Mouse (Mus musculus) limb, embryonic 12.5 days (tissue): Measurements from ENCODE around the gene Umad1. TPM values are rescaled to one million over a fixed set of nuclear protein-coding genes. Genes with fewer than 3 reads are reported as not detected.

Experiments
- ATAC-seq: fragments of 200-750 bp; cut with Nextera tagmentation; 2 replicates; pipeline ENCODE4 v1.8.0; 2017; ENCODE audit warnings: low read depth, moderate TSS enrichment; ENCODE audit not compliant: insufficient number of reproducible peaks, insufficient read depth, low FRiP score, low TSS enrichment
- H3K27ac ChIP-seq: fragments of 300-500 bp; sonication (generic); 2 replicates; pipeline ENCODE4 v1.5.1; 2016; ENCODE audit warnings: mild to moderate bottlenecking, moderate library complexity
- H3K27me3 ChIP-seq: fragments of 300-500 bp; sonication (generic); 2 replicates; pipeline ENCODE4 v1.6.1; 2016; ENCODE audit warnings: mild to moderate bottlenecking, moderate library complexity
- H3K36me3 ChIP-seq: fragments of 300-500 bp; sonication (generic); 2 replicates; pipeline ENCODE4 v1.6.1; 2016; ENCODE audit warnings: mild to moderate bottlenecking, moderate library complexity
- H3K4me1 ChIP-seq: fragments of 300-500 bp; sonication (generic); replicated peaks from 2 replicates; pipeline ENCODE4 v1.6.1; 2016
- H3K4me2 ChIP-seq: fragments of 300-500 bp; sonication (generic); 2 replicates; pipeline ENCODE4 v1.6.1; 2016; ENCODE audit warnings: mild to moderate bottlenecking, moderate library complexity
- H3K4me3 ChIP-seq: fragments of 300-500 bp; sonication (generic); replicated peaks from 2 replicates; pipeline ENCODE4 v1.5.1; 2016; ENCODE audit warnings: mild to moderate bottlenecking
- H3K9ac ChIP-seq: fragments of 300-500 bp; sonication (generic); replicated peaks from 2 replicates; pipeline ENCODE4 v1.6.1; 2016; ENCODE audit warnings: mild to moderate bottlenecking, moderate library complexity
- H3K9me3 ChIP-seq: fragments of 300-500 bp; sonication (generic); 2 replicates; pipeline ENCODE4 v1.6.1; 2016; ENCODE audit warnings: mild to moderate bottlenecking, moderate library complexity
- WGBS: fragments of 180-500 bp; shearing (Covaris S2); methylation state at CpG from one replicate; pipeline ENCODE4 v1.1.7; 2016; 5-methylcytosine and 5-hydroxymethylcytosine counted together
- polyA plus RNA-seq: library from polyadenylated mRNA; unstranded; fragments of >200 nt; fragmentation: Nextera tagmentation; extraction: Ambion mirVana; gene quantifications from 2 replicates; pipeline ENCODE4 v1.2.1, GENCODE M21; 2016

Umad1 gene
- polyA plus RNA-seq, 1 experiment from 2014 or later: 16.7 TPM

DNA sequence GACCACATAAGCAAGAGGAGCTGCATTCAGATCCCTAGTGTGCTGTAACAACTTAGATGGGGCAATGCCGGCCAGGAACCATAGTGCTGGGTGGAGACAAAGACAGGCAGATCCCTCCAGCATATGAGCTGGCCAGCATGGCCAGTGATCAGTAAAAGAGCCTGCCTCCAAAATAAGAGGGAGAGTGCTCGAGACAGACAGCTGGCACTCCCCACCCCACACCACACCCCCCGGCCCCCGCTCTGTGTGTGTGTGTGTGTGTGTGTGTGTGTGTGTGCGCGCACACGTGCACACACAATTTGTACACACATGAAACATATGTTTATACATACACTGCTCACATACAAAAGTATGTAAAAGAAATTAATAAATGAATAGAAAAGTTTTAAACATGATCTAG is 138.2 kb downstream of the Umad1 start:
- ATAC-seq: no peak
- no peaks in the 10 kb centered on the region for H3K9me3 ChIP-seq
- 0 out of 2 replicates have a peak, but pooled peaks cover 2% of the 10 kb centered on the region for H3K36me3 ChIP-seq
- H3K4me2 ChIP-seq: no peak overlapping the region
- no peak overlapping the region for H3K4me3 ChIP-seq
- WGBS: 86% methylated on average over 7 of the region's 7 CpGs
- no peaks in the 10 kb centered on the region for H3K27me3 ChIP-seq
- H3K4me1 ChIP-seq: no peaks in the 10 kb centered on the region
- no peak overlapping the region for H3K27ac ChIP-seq
- no peak overlapping the region for H3K9ac ChIP-seq

DNA sequence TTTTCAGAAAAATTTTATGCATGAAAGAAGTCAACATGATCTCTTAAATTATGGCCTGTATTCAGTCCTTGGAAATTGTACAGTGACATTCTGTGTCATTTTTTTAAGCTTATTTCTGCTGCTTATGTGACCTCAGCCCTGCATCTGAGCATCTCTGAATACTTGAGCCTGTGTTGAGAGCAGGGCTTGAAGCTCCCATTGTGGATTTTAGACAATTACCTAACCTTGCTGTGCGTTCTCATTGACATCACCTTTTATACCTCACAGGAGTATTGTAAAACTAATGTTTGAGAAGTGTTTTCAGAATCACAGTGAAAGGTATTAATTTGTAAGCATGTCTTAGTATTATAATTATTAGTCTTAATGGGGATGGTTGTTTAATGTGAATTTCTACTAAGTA is 140.6 kb downstream of the Umad1 start:
- no peaks in the 10 kb centered on the region for H3K9me3 ChIP-seq
- no peak overlapping the region for H3K4me2 ChIP-seq
- no peak for ATAC-seq
- no peaks in the 10 kb centered on the region for H3K4me1 ChIP-seq
- H3K27me3 ChIP-seq: no peaks in the 10 kb centered on the region
- H3K9ac ChIP-seq: no peak overlapping the region
- no peak overlapping the region for H3K27ac ChIP-seq
- H3K36me3 ChIP-seq: 0 out of 2 replicates have a peak, but pooled peaks cover 2% of the 10 kb centered on the region
- WGBS: 86% methylated on average over 1 of the region's 1 CpGs
- H3K4me3 ChIP-seq: no peak overlapping the region

DNA sequence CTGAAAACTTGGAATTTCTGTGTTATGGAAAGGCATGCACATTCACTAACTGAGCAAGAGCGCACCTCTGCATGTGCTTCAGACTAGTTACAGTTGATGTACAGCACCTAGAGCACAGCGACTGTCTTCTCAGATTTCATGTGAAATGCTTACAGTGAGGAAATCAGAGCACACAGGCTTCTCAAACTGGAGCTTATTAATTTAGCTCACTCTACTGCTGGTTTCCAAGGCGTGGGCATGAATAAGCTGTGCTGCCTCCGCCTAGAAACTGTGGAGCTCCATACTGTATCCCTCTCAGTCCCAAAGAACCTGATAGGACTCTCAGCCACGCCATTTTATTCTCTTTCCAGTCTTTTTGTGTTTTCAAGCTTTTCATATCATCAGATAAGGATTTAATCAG is 144.0 kb downstream of the Umad1 start:
- H3K27ac ChIP-seq: no peak overlapping the region
- no peaks in the 10 kb centered on the region for H3K9me3 ChIP-seq
- ATAC-seq: no peak
- H3K27me3 ChIP-seq: no peaks in the 10 kb centered on the region
- H3K4me2 ChIP-seq: no peak overlapping the region
- 84% methylated on average over 5 of the region's 5 CpGs for whole genome bisulfite sequencing
- no peaks in the 10 kb centered on the region for H3K4me1 ChIP-seq
- no peak overlapping the region for H3K4me3 ChIP-seq
- no peak overlapping the region for H3K9ac ChIP-seq
- H3K36me3 ChIP-seq: 0 out of 2 replicates have a peak, but pooled peaks cover 2% of the 10 kb centered on the region

DNA sequence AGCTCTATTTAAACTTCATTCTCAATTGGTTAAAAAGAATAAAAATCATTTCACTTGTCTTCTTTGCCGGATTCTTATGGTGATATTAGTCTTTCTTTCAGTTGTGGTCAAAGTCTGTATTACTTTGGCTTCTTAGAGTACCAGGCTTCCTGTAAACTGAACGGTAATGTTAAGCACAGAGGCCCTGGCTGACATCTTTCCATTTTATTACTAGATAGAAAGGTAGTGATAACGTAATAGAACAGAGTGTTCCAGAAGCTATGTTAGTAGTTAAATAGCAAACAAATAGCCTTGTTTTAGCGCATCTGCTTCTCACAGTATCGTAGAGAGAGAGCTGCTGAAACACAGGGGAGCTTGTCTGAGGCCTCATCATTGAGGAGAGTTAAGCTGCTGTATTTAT is 146.8 kb downstream of the Umad1 start:
- no peaks in the 10 kb centered on the region for H3K4me1 ChIP-seq
- H3K36me3 ChIP-seq: 0 out of 2 replicates have a peak, but pooled peaks cover 2% of the 10 kb centered on the region
- no peak overlapping the region for H3K4me2 ChIP-seq
- no peaks in the 10 kb centered on the region for H3K27me3 ChIP-seq
- H3K9ac ChIP-seq: no peak overlapping the region
- no peaks in the 10 kb centered on the region for H3K9me3 ChIP-seq
- H3K4me3 ChIP-seq: no peak overlapping the region
- ATAC-seq: no peak
- 90% methylated on average over 5 of the region's 5 CpGs for WGBS
- H3K27ac ChIP-seq: no peak overlapping the region

DNA sequence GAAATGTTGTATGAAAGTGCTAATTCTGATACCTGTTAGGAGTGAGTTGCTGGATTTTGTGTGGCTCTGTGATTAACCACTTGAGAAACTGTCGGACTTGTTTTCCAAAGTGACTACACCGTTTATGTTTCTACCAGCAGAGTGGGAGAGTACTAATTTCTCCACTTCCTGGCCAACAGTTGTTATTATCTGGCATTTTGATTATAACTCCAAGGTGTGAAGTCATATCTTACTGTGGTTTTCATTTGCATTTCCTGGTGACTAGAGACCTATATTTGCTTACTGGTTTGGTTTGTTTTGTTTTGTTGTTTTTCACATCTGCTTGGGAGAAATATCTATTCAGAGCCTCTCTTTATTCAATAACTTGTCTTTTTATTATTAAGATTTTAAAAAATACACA is 149.2 kb downstream of the Umad1 start:
- Histone ChIP-seq H3K4me2 (no peak overlapping the region), H3K36me3 (no peaks in the 10 kb centered on the region), H3K27ac (no peak overlapping the region), H3K4me1 (no peaks in the 10 kb centered on the region), H3K27me3 (no peaks in the 10 kb centered on the region), H3K9me3 (no peaks in the 10 kb centered on the region), H3K9ac (no peak overlapping the region), H3K4me3 (no peak overlapping the region)
- ATAC-seq: no peak
- WGBS: 77% methylated on average over 2 of the region's 2 CpGs

DNA sequence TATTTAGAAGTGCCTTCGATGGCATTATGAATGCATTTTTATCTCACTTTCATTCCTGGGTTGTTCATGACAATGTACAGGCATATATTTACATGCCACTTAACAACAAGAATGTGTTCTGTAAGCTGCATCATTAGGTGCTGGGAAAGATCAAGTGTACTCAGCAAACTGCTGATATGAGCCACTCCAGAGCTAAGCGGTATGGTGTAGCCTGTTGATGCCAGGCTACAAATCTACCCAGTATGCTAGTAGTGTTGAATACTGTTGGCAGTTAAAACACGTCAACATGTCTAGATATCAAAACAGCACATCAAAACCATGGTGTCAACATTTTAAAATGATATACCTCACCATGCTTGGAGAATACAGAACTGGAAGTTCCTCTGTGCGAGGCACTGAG is 150.8 kb downstream of the Umad1 start:
- no peaks in the 10 kb centered on the region for H3K27me3 ChIP-seq
- no peak overlapping the region for H3K4me3 ChIP-seq
- H3K27ac ChIP-seq: no peak overlapping the region
- ATAC-seq: no peak
- no peak overlapping the region for H3K9ac ChIP-seq
- no peaks in the 10 kb centered on the region for H3K9me3 ChIP-seq
- H3K4me1 ChIP-seq: no peaks in the 10 kb centered on the region
- WGBS: 92% methylated on average over 4 of the region's 4 CpGs
- no peaks in the 10 kb centered on the region for H3K36me3 ChIP-seq
- no peak overlapping the region for H3K4me2 ChIP-seq

DNA sequence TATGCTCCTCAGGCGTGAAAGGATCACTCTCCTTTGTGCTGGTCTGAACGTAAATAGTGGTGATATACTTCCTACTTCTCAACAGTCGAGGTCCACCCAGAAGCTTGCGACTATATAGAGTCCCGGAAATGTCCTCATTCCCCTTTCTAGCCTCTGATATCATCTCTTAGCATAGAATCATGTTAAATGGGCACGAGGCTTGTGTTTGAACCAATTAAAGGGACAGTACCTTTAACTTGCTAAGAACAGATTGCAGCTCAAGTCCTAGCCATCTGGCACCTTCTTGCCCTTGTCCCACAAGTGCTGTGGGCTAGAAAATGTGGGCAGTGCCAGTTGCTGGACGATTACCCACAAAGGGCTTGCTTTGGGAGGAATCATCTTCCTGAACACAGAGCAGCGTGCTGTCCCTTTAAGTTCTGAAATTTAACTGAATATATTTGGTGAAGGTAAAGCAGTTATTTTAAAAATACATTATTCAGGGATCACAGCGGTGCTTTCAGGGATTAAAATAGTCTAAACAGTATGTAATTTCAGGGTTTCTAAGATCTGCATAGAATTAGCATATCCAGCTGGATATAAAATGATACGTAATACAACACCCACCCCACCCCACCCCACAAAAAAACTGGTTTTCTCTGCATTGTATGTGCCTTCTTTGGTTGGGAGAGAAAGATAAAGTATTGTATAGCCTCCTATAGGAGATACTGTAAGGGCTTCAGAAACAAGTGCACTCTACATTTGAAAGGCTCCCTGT is 153.9 kb downstream of the Umad1 start:
- ATAC-seq: no peak
- Histone ChIP-seq H3K4me1 (no peaks in the 10 kb centered on the region), H3K4me3 (no peak overlapping the region), H3K9me3 (no peaks in the 10 kb centered on the region), H3K36me3 (no peaks in the 10 kb centered on the region), H3K9ac (no peak overlapping the region), H3K27ac (no peak overlapping the region), H3K27me3 (no peaks in the 10 kb centered on the region), H3K4me2 (no peak overlapping the region)
- 78% methylated on average over 10 of the region's 10 CpGs for WGBS

DNA sequence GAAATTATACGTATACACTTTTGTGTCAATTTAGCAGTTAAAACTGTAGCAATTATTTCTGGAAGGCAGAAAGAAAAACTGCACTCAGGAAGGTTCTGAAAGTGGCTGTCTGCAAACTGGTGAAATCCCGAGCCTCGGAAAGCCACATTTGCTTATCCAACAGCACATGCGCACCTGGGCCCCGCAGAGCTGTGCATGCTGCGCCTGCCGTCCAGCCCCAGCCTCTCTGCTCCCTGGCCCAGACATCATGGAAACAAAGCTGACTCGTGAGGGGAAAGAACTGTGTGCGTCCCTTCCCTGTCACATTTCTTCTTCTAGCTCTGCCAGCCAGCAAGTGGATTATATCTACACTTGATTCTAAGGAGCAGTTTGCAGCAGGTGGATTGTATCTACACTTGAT is 154.9 kb downstream of the Umad1 start:
- H3K4me2 ChIP-seq: no peak overlapping the region
- no peak for ATAC-seq
- no peak overlapping the region for H3K4me3 ChIP-seq
- WGBS: 66% methylated on average over 9 of the region's 9 CpGs
- H3K9me3 ChIP-seq: no peaks in the 10 kb centered on the region
- H3K27me3 ChIP-seq: no peaks in the 10 kb centered on the region
- H3K27ac ChIP-seq: no peak overlapping the region
- H3K36me3 ChIP-seq: no peaks in the 10 kb centered on the region
- H3K9ac ChIP-seq: no peak overlapping the region
- H3K4me1 ChIP-seq: peaks cover 2% of the 10 kb centered on the region; the same call in 1 of the 2 replicates

DNA sequence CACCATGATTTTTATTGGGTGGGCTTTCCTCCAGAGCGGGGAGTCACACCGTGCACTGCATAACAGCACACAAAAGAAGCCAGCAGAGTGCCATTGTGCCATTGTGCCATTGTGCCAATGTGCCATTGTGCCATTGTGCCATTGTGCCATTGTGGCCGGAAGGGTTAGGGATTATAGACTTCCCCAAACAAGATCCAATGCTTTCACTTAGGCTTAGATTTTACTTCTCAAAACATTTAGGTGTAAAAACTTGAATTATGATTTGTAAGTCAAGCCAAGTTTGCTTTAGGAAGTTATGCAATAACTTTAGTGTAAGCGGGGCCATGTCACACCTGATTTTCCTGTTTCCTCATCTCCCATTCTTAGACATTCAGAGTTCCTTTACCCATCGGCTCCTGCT is 156.7 kb downstream of the Umad1 start:
- H3K4me3 ChIP-seq: no peak overlapping the region
- no peaks in the 10 kb centered on the region for H3K36me3 ChIP-seq
- ATAC-seq: no peak
- H3K9me3 ChIP-seq: no peaks in the 10 kb centered on the region
- H3K27ac ChIP-seq: no peak overlapping the region
- H3K9ac ChIP-seq: no peak overlapping the region
- H3K4me1 ChIP-seq: peaks cover 20% of the 10 kb centered on the region
- 94% methylated on average over 5 of the region's 5 CpGs for WGBS
- no peak overlapping the region for H3K4me2 ChIP-seq
- no peaks in the 10 kb centered on the region for H3K27me3 ChIP-seq

GRCm38 (mm10) chr6:8416802-8417569 is 157.9 kb downstream of the Umad1 start:
- Histone ChIP-seq H3K4me2 (no peak overlapping the region), H3K36me3 (no peaks in the 10 kb centered on the region), H3K9ac (no peak overlapping the region), H3K4me3 (no peak overlapping the region), H3K27me3 (no peaks in the 10 kb centered on the region), H3K4me1 (peaks cover 28% of the 10 kb centered on the region), H3K9me3 (no peaks in the 10 kb centered on the region), H3K27ac (0 out of 2 replicates have a peak overlapping the region, but pooled peaks have one; percentile 41)
- 69% methylated on average over 8 of the region's 8 CpGs for WGBS
- no peak for ATAC-seq

DNA sequence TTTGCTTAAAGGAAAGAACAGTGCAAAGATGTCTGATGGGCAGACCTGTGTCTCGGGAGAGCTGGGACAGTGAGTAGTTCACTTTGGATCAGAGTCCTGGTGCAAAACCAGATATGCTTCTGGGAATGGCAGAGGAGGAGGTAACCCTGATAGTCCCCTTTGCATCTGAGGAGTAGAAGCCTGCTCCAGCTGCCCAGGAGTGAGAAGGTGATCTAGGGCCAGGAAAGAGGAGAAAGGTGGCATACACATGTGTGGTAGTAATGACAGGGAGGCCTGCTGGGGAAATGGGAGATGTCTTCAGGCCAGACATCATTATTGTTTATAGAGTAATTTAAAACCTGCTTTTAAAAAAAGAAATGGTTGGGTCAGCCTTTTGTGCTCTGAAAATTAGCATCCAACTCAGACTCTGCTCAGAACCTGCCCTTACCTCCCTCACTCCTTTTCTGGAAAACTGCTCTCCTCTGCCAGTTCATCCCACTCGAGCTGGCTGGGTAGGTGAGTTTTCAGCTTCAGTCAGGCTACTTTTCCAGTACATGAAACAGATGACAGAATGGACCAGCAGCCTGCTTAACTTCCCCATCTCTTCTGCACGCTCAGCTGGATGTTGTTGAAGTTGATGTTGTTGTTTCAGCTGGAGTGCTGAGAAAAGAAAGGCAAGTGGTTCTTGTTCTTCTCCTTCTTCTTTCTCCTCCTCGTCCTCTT is 160.5 kb downstream of the Umad1 start:
- ATAC-seq: no peak
- Histone ChIP-seq H3K9ac (no peak overlapping the region), H3K27ac (peak overlapping the region; percentile 43), H3K4me3 (no peak overlapping the region), H3K27me3 (no peaks in the 10 kb centered on the region), H3K9me3 (no peaks in the 10 kb centered on the region), H3K4me2 (no peak overlapping the region), H3K4me1 (peaks cover 34% of the 10 kb centered on the region), H3K36me3 (no peaks in the 10 kb centered on the region)
- WGBS: 52% methylated on average over 4 of the region's 4 CpGs
